Mouse (Mus musculus) spleen, adult 18-20 months (tissue): ENCODE measurements at regions not wholly inside any gene's neighbourhood (a gene's known extent, or its start where the extent isn't known, plus 50 kb on each side); places are given as distances from the start of the nearest gene placed in this dataset.
A peak's percentile ranks its signal among the peaks of the same experiment; 100 is the strongest.

ENCODE experiments used
- DNase-seq, 2 experiments: peaks; one replicate each; pipeline ENCODE4 v3.0.0; 2022; ENCODE audit warnings: mixed read lengths in 2 of 2

- no peak for DNase-seq
Observed at GRCm38 (mm10) chr5:77477794-77478193, 70.0 kb upstream of the Igfbp7 start.

DNA sequence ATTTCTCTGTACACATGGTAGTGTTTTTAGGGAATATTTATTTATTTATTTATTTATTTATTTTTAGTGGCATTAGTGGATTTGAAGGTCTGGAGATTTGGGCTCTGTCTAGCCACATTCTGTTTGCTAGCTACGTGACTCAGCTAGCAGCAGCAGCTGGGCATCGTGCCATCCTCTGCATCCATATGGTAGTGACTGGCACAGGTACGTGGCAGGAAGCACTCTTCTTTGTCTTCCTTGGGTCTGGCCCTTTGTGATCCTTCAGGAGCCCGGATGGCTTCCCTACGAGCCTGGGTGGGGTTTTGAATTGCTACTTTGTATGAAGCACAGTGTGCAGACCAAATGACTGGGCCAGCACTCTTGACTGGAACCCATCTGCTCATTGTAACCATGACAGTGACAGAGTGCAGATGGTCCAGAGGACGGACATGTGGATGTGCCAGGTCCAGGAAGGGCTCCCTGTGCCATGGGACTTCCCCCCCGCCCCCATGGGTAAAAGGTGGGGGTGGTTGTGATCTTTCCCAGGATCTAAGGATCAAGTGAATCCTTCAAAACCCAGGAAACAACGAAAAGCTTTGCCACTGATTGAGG lies 66.2 kb upstream of the Igfbp7 start:
- DNase-seq: no peak

DNA sequence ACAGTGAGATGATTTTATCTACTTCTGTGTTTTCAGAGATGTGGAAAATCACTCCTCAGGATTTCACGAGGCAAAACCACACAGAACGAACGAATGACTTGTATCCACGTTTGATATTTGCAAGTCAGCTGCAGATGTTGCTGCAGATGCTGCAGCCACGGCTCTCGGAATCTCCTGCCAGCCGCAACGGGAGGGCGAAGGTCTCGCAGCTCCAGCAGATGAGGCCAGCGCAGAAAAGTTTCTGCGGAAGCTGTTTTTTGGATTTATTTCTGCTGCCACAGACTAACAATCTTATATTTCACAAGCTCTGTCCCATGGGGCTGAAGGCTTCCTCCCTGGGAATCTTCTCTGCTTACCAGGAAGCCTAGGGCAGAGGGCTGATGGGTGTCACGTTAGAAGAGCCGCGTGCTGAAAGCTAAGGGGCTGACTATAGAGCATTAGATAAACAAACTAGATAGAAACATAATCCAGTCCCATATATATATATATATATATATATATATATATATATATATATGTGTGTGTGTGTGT lies 61.5 kb upstream of the Igfbp7 start:
- DNase-seq: no peak

DNA sequence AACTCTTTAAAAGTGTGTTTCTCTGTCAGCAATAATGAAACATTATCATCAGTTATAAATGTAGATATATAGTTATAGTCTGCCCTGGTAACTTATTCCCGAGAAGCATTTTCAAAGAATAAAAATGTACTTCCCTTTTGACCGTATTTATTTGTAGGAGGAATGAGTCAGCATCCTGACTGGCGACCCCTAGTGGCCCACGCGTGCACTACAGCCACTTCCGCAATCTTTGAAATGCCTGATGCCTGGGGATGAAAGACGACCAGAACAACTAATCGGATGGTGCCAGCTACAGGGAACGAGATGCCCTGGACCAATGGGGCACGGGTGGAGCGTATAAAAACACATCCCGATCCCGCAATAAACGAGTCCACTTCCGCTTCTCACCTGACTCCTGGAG lies 60.6 kb upstream of the Igfbp7 start:
- peak; percentile 62 to 86 for DNase-seq

DNA sequence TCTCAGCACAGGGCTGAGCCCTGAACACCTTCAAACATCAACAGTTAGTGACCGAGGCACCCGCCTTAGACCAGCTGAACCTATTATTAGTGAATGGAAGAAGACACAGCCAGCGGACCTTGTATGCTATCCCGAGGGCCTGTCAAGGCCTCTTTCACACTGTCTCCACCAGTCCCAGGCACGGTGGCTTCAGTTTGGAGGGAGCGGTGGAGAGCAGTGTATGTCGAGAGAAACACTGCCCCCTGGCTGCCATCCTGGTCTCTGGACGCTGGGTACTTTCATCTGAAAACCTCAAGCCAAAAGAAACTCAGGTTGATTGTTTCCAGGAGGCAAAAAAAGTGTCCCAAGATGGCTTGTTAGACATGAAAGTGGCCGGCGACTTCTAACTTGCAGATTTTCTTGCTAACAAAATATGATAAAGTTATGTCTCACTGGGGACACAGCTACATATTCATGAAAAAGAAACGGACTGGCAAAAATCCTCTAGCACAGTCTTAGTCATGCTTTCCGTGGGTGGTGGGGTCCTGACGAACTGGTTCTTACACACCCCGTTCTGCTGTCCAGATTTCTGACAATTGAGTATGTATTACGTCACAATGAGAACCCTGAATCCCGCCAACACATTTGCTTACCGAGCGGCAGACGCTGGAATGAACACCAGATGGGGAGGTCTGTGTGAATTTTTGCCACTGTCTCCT lies 57.2 kb upstream of the Igfbp7 start:
- peak; percentile 40 to 75 for DNase-seq

- DNase-seq: peak; percentile 78 to 94
Observed at GRCm38 (mm10) chr5:77459896-77460717, 52.3 kb upstream of the Igfbp7 start.
